Mouse (Mus musculus) midbrain, embryonic 11.5 days (tissue): ENCODE measurements around the gene Cd4. TPM values are rescaled to one million over a fixed set of nuclear protein-coding genes. Genes with fewer than 3 reads are reported as not detected.
"Not testable (repeated sequence)": the region's sequence is repeated elsewhere in the genome, so short reads cannot be mapped to it uniquely, and the experiment has no call there.

Experiments
- ATAC-seq: fragments of 200-750 bp; cut with Nextera tagmentation; 2 replicates; pipeline ENCODE4 v1.8.0; 2017; ENCODE audit warnings: moderate TSS enrichment, moderate library complexity; ENCODE audit not compliant: low FRiP score
- DNase-seq: peaks from one replicate; pipeline ENCODE4 v3.0.0; 2015; ENCODE audit warnings: low spot score; ENCODE audit errors: missing footprints
- H3K27ac ChIP-seq: fragments of 300-500 bp; sonication (generic); 2 replicates; pipeline ENCODE4 v1.5.1; 2014; ENCODE audit warnings: low read depth, low read length
- H3K27me3 ChIP-seq: fragments of 300-500 bp; sonication (generic); 2 replicates; pipeline ENCODE4 v1.6.1; 2014; ENCODE audit warnings: mild to moderate bottlenecking, low read length, moderate library complexity, mixed read lengths; ENCODE audit not compliant: control insufficient read depth, insufficient read depth
- H3K36me3 ChIP-seq: fragments of 300-500 bp; sonication (generic); 2 replicates; pipeline ENCODE4 v1.6.1; 2014; ENCODE audit warnings: mild to moderate bottlenecking, low read length, moderate library complexity, mixed read lengths; ENCODE audit not compliant: control insufficient read depth, insufficient read depth
- H3K4me1 ChIP-seq: fragments of 300-500 bp; sonication (generic); 2 replicates; pipeline ENCODE4 v1.6.1; 2014; ENCODE audit warnings: low read length; ENCODE audit not compliant: control insufficient read depth, insufficient read depth
- H3K4me2 ChIP-seq: fragments of 300-500 bp; sonication (generic); 2 replicates; pipeline ENCODE4 v1.6.1; 2014; ENCODE audit warnings: mild to moderate bottlenecking, moderate library complexity
- H3K4me3 ChIP-seq: fragments of 300-500 bp; sonication (generic); 2 replicates; pipeline ENCODE4 v1.5.1; 2014; ENCODE audit warnings: low read depth, low read length
- H3K9ac ChIP-seq: fragments of 300-500 bp; sonication (generic); 2 replicates; pipeline ENCODE4 v1.6.1; 2014; ENCODE audit warnings: low read length
- H3K9me3 ChIP-seq: fragments of 300-500 bp; sonication (generic); 2 replicates; pipeline ENCODE4 v1.6.1; 2016; ENCODE audit warnings: low read length; ENCODE audit not compliant: control insufficient read depth
- WGBS: fragments of 180-500 bp; shearing (Covaris S2); extraction: QIAGEN DNeasy Blood & Tissue Kit; methylation state at CpG from one replicate; pipeline ENCODE4 v1.1.7; 2014; 5-methylcytosine and 5-hydroxymethylcytosine counted together
- polyA plus RNA-seq: library from polyadenylated mRNA; unstranded; fragments of >200 nt; fragmentation: Nextera tagmentation; extraction: Ambion mirVana; gene quantifications from 2 replicates; pipeline ENCODE4 v1.2.1, GENCODE M21; 2014

Gene Cd4
- polyA plus RNA-seq, 1 experiment from 2014 or later = not detected

DNA sequence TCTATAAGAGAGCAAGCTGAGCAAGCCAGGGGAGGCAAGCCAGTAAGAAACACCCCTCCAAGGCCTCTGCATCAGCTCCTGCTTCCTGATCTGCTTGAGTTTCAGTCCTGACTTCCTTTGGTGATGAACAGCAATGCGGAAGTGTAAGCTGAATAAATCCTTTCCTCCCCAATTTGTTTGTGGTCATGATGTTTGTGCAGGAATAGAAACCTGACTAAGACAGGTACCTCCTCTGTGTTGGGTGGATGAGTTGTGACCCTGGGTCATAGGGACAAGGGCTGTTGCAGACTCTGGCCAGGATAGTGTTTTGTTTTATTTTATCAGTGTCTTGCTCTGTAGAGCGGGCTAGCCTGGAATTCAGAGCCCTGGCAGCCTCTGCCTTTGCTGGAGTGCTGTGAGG lies 6.1 kb upstream of the Cd4 start:
- DNase-seq, H3K27ac ChIP-seq, ATAC-seq, H3K4me2 ChIP-seq, H3K4me3 ChIP-seq, H3K9me3 ChIP-seq, H3K9ac ChIP-seq, H3K4me1 ChIP-seq, H3K27me3 ChIP-seq, H3K36me3 ChIP-seq: not testable (repeated sequence)
- WGBS = 93% methylated on average over 2 of the region's 2 CpGs

DNA sequence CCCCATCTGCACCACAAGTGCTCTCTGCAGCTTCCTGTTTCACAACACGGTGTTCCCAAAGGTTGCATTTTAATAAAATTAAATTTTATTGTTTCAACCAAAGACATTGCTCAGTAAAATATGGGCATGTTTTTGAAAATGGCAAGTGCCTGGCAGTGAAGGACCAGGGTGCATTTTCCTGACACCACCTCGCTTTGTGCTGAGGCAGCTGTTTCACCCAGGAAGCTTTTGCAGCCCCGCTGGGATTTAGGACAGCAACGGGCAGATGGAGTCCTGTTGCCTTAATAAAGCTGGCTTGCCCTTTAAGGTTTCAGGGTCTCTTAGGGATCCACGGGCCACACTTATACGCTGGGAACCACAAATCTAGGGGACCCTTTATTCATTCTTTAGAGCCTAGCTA lies 3.0 kb upstream of the Cd4 start:
- ATAC-seq (no peak), DNase-seq (no peak)
- no peaks in the 10 kb centered on the region for H3K9me3 ChIP-seq
- H3K4me2 ChIP-seq = no peak overlapping the region
- H3K27ac ChIP-seq = no peak overlapping the region
- no peak overlapping the region for H3K4me3 ChIP-seq
- no peaks in the 10 kb centered on the region; the same call in 1 of the 2 replicates for H3K27me3 ChIP-seq
- no peaks in the 10 kb centered on the region for H3K36me3 ChIP-seq
- 60% methylated on average over 6 of the region's 6 CpGs for WGBS
- no peak overlapping the region for H3K9ac ChIP-seq
- no peaks in the 10 kb centered on the region for H3K4me1 ChIP-seq

DNA sequence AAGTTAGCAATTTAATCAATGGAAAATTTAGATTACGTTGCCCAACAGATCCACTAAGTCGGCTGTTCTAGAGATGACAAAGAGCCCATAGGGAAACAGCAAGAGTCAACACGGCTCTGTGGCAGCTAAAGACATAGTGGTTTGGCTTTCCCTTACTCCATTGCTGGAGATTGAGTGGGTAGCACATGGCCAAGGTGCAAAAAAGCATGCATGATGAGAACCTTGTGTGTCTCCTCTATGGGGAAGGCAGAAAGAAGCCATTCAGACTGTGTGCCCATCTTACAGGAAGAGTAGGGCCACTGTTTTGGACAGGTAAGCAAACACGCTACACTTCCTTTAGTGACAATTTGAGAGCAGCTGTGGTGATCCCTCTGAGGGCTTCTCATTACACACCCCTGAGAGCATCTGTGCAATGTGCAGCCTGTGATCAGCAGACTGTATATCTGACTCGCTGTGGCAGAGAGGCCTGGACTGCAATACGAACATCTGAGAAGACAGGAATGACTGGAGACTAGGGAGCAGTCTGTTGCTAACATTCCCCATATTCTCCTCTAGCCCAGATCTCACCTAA lies 619 bp upstream of the Cd4 start:
- no peak overlapping the region for H3K9ac ChIP-seq
- 89% methylated on average over 6 of the region's 6 CpGs for WGBS
- no peaks in the 10 kb centered on the region; the same call in 1 of the 2 replicates for H3K27me3 ChIP-seq
- no peak overlapping the region for H3K4me3 ChIP-seq
- no peaks in the 10 kb centered on the region for H3K9me3 ChIP-seq
- DNase-seq (no peak), ATAC-seq (no peak)
- H3K4me2 ChIP-seq = no peak overlapping the region
- no peaks in the 10 kb centered on the region for H3K36me3 ChIP-seq
- H3K27ac ChIP-seq = no peak overlapping the region
- H3K4me1 ChIP-seq = no peaks in the 10 kb centered on the region

DNA sequence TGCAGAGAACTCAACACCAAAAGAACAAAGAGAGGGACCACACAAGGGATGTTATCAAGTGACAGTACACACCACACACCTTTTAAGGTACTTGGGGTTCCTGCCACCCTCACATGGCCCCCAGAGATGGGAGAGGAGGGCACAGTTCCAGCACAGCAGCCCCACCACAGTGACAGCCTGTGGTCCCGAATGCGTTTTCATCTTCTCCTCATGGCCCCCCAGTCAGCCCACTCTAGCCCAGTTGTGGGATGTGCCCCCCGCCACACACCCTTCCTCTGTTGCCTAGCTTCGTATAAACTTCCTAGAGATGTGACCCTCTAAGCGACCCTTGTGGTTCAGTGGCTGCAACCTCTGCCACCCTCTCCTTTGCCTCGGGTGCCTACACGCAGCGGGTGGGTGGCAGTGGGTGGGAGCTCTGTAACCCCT lies 2.1 kb downstream of the Cd4 start:
- 92% methylated on average over 8 of the region's 8 CpGs for WGBS
- Histone ChIP-seq H3K4me1 (no peaks in the 10 kb centered on the region), H3K4me3 (no peak overlapping the region), H3K27me3 (no peaks in the 10 kb centered on the region), H3K27ac (no peak overlapping the region), H3K36me3 (no peaks in the 10 kb centered on the region), H3K9me3 (no peaks in the 10 kb centered on the region), H3K4me2 (no peak overlapping the region), H3K9ac (no peak overlapping the region)
- ATAC-seq = no peak
- no peak for DNase-seq

DNA sequence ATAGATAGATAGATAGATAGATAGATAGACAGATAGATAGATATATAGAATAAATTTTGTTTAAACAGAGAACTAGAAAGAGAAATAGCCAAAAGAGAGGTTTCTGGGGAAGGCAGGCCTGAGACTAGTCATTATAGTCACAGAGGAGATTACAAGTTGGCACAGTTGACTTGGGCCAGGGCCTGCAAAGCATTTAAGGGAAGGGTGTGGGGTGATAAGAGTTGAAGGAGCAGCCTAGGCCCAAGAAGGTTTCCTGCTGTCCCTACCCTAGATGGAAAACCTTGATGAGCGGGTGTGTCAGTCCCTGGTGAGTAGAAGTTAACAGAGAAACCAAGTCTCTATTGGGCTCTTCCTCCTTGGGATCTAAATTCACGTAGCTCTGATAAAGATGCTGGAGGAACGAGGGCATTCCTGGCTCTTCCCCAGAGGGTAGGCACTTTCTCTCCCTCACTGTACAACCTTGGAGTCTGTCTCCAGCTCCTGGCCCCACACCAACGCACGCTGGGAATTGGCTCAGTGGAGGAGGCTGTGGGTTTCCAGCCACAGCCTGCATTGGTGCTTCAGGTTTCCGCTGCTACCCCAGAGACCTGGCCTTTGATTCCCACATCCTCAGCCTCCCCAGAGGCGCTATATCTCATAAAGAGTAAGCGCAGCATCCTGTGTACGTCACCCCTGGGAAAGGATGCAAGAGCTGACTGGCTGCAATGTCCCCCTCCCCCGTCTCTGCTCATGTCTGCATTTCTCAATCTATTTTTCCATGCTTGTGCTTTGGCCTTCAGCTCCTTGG lies 3.1 kb downstream of the Cd4 start:
- 78% methylated on average over 10 of the region's 10 CpGs for WGBS
- Histone ChIP-seq H3K27me3 (no peaks in the 10 kb centered on the region), H3K4me1 (no peaks in the 10 kb centered on the region), H3K27ac (no peak overlapping the region), H3K4me3 (no peak overlapping the region), H3K9me3 (no peaks in the 10 kb centered on the region), H3K36me3 (no peaks in the 10 kb centered on the region), H3K9ac (no peak overlapping the region), H3K4me2 (no peak overlapping the region)
- DNase-seq = no peak
- no peak for ATAC-seq

DNA sequence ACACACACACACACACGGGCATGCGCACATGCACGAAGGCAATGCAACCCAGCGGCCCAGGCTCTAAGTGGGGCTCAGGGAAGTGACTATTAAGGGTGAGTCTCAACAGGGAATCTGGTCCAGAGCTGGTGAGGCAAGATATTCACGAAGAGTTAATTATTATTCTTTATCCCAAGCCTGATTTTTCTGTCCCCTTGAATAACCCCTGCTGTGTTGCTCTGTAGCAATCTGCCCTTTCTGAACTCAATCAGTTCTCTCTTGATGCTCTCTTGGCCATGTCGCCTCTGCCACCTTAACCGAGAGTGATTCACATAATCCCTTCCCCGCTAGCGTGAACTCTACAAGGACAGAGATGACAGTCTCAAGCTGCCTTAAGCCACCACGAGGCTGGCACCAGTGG lies 4.7 kb downstream of the Cd4 start:
- WGBS = 74% methylated on average over 10 of the region's 10 CpGs

DNA sequence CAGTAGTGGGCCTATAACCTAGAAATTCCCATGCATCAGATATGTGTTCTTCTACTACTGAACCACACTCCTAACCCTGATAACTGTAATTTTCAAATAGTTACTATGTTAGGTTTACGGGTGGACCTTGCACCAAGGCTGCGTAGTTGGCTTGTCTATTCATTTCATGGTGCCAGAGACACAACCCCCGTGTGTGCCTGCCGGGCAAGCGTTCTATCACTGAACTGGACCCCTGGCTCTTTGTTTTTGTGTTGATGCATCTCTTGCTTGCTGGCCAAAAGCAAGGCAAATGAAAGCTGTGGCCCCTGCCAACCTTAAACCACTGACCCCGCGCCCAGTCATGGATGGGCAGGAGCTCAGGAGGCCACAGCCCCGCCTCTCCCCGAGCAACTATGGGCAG lies 6.2 kb downstream of the Cd4 start:
- Histone ChIP-seq H3K27ac (no peak overlapping the region), H3K9ac (no peak overlapping the region), H3K4me3 (no peak overlapping the region), H3K27me3 (no peaks in the 10 kb centered on the region), H3K36me3 (no peaks in the 10 kb centered on the region), H3K4me2 (no peak overlapping the region), H3K9me3 (no peaks in the 10 kb centered on the region), H3K4me1 (no peaks in the 10 kb centered on the region)
- ATAC-seq = no peak
- DNase-seq = no peak
- WGBS = 91% methylated on average over 9 of the region's 9 CpGs

More for the DNA sequence above, 4.7 kb downstream of the Cd4 start:
- no peaks in the 10 kb centered on the region for H3K27me3 ChIP-seq
- no peak for ATAC-seq
- H3K9me3 ChIP-seq = no peaks in the 10 kb centered on the region
- H3K36me3 ChIP-seq = no peaks in the 10 kb centered on the region
- H3K4me3 ChIP-seq = no peak overlapping the region
- no peak overlapping the region for H3K9ac ChIP-seq
- H3K27ac ChIP-seq = no peak overlapping the region
- no peak for DNase-seq
- H3K4me2 ChIP-seq = no peak overlapping the region
- H3K4me1 ChIP-seq = no peaks in the 10 kb centered on the region

DNA sequence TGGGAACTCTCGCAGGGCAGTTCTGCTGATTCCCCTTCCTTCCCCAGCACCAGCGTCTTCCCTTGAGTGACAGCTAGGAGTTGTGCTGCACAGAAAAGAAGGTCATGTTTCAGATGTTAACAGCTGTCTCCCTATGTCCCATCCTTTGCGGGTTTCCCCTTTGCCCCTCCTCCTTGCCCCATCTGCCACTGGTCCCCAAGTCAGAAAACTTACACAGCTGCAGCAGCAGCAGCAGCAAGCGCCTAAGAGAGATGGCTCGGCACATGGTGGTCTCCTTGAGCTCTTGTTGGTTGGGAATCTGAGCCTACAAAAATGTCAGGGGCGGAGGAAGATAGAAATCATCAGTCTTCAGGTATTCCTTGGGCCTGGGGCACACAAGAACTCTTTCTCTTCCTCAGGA lies 8.6 kb downstream of the Cd4 start:
- WGBS = 63% methylated on average over 6 of the region's 6 CpGs
- Histone ChIP-seq H3K36me3 (no peaks in the 10 kb centered on the region), H3K9ac (no peak overlapping the region), H3K4me2 (no peak overlapping the region), H3K9me3 (no peaks in the 10 kb centered on the region), H3K4me3 (no peak overlapping the region), H3K4me1 (no peaks in the 10 kb centered on the region), H3K27me3 (no peaks in the 10 kb centered on the region), H3K27ac (no peak overlapping the region)
- DNase-seq (no peak), ATAC-seq (no peak)

DNA sequence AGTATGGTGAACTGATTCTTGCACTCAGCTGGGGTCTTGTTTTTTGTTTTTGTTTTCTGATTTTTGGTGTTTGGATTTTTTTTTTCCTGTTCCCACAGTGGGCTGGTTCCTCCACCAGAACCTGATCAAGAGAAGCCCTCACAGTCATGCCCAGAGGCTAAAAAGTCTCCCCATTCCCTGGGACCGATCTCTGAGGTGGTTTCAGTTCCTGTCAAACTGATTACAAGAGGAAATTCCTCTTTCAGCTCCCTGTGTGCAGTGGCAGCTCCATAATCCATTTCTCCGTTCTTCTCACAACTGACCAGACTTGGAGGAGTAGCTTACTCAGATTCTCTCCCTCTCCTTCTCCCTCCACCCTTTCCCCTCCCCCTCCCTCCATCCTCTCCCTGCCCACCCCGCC lies 13.7 kb downstream of the Cd4 start:
- 54% methylated on average over 2 of the region's 3 CpGs for WGBS
- no peak overlapping the region for H3K9ac ChIP-seq
- H3K4me1 ChIP-seq = no peaks in the 10 kb centered on the region
- no peaks in the 10 kb centered on the region for H3K9me3 ChIP-seq
- DNase-seq (no peak), ATAC-seq (no peak)
- H3K27me3 ChIP-seq = no peaks in the 10 kb centered on the region
- H3K36me3 ChIP-seq = no peaks in the 10 kb centered on the region
- no peak overlapping the region for H3K4me2 ChIP-seq
- no peak overlapping the region for H3K4me3 ChIP-seq
- no peak overlapping the region for H3K27ac ChIP-seq
